Mouse (Mus musculus) megakaryocyte, embryonic 14.5 days (primary cell): ENCODE data around the gene Atf3. TPM values are rescaled to one million over a fixed set of nuclear protein-coding genes. Genes with fewer than 3 reads are reported as not detected.

ENCODE experiments used
- H3K27me3 ChIP-seq: replicated peaks from 2 replicates; pipeline ENCODE3; 2012; ENCODE audit warnings: inconsistent platforms
- H3K36me3 ChIP-seq: replicated peaks from 2 replicates; pipeline ENCODE3; 2012; ENCODE audit warnings: low read length, inconsistent platforms, mixed read lengths
- H3K4me1 ChIP-seq: 2 replicates; pipeline ENCODE4 v1.6.1; 2012; ENCODE audit warnings: inconsistent platforms
- H3K4me3 ChIP-seq: replicated peaks from 2 replicates; pipeline ENCODE3; 2012; ENCODE audit warnings: moderate library complexity, mild to moderate bottlenecking, inconsistent platforms
- H3K9me3 ChIP-seq: 2 replicates; pipeline ENCODE4 v1.6.1; 2012; ENCODE audit warnings: inconsistent platforms
- FLI1 ChIP-seq: IDR thresholded peaks from 2 replicates; pipeline ENCODE4 v1.6.1; 2012; ENCODE audit warnings: low read length, inconsistent platforms, mixed read lengths
- GATA1 ChIP-seq: IDR thresholded peaks from 3 replicates; pipeline ENCODE4 v1.6.1; 2012; ENCODE audit warnings: mixed read lengths, low read length, inconsistent platforms, borderline replicate concordance
- polyA plus RNA-seq: library from polyadenylated mRNA; stranded (reverse); fragments of >175 nt; gene quantifications from 2 replicates; pipeline ENCODE4 v1.2.3, GENCODE M21; 2012; ENCODE audit warnings: low replicate concordance; ENCODE audit not compliant: insufficient read depth

Atf3 gene
- polyA plus RNA-seq, 1 experiment = 9.5 TPM

DNA sequence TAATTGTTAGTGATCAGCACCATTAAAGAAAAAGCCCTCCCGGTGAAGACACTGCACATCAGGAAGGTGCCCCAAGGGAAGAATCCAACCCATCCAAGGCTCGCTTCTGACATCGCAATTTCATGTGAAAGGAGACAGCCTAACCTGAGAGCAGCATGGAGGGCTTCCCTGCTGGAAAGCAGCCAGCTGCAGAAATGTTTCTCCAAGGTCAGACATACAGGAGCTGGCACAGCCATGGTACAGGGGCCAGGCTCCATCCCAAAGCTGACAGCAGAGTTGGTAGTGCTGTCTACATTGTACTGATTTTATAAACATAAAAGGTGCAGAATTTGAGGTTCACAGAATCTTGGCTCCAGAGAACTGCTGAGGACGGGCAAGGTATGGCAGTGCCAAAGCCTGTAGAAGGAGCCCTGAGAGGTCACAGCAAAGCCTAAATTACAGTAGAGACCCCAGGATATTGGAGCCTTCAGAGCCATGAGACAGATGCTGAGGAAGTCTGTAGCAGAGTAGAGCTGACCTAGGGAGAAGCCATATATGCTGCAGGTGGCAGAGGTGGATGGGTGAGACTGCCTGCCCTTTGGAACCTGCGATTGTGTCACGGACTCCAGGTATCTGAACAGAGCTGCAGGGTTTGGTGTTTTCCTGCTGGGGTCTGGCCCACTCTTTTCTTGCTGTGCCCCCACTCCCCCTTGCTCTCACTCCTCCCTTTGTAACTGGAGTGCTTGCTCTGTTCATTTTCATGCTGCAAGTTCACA, 18.1 kb upstream of the Atf3 start:
- no peak for TF ChIP-seq GATA1
- H3K9me3 ChIP-seq = peaks cover 15% of the 10 kb centered on the region
- peaks cover 5% of the 10 kb centered on the region; the same call in 1 of the 2 replicates for H3K4me1 ChIP-seq
- peaks cover 35% of the 10 kb centered on the region for H3K27me3 ChIP-seq
- peaks cover 2% of the 10 kb centered on the region for H3K36me3 ChIP-seq
- H3K4me3 ChIP-seq = no peak overlapping the region

DNA sequence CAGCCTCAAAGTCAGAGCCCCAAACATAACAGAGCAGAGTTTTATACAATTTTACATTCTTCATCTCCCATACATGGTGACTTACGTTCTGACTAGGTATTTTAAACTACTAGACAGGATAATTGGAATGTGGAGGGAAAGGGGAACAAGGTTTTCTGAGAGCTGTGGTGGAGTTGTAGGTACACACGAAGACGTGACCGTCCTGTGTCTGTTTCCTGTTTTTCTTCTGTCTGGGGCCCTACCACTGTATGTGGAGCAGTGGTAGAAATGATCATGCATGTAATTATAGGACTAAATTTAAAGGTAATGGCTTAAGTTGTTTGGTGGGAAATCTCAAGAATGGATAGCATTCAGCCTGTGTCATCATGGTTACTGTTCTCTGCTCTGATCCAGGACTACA, 17.0 kb upstream of the Atf3 start:
- H3K4me1 ChIP-seq = peaks cover 16% of the 10 kb centered on the region
- peaks cover 15% of the 10 kb centered on the region for H3K9me3 ChIP-seq
- peaks cover 35% of the 10 kb centered on the region for H3K27me3 ChIP-seq
- no peak overlapping the region for H3K4me3 ChIP-seq
- TF ChIP-seq FLI1 (no peak), GATA1 (no peak)
- H3K36me3 ChIP-seq = peaks cover 2% of the 10 kb centered on the region

DNA sequence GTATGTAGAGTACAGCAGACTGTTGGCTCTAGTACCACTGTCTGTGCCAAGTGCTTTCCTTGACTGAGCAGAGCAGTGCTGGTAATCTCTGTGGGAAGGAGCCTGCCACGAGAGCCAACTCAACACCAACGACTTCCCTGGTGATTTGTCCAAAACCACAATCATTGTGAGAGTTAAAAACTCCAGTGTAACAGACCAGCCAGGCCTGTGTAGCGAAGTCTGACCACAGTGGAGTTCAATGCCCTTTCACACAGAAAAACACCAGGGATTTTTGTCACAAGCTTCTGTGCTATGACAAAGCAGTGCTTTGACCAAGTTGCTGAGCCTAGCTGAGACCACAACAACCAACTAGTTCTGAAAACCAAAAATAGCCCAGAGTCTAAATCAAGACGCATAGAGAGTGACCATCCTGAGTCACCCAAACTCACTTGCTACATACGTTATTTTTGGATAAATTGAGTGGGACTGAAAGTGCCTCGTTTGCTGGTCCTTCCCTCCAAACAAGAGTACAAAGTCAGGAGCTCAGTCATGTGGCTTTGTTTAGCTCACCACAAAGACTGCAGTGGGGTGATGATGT, 12.6 kb upstream of the Atf3 start:
- Histone ChIP-seq H3K36me3 (peaks cover 2% of the 10 kb centered on the region), H3K4me1 (peaks cover 27% of the 10 kb centered on the region), H3K27me3 (peaks cover 5% of the 10 kb centered on the region), H3K9me3 (peaks cover 15% of the 10 kb centered on the region), H3K4me3 (no peak overlapping the region)
- TF ChIP-seq GATA1 (no peak), FLI1 (no peak)

DNA sequence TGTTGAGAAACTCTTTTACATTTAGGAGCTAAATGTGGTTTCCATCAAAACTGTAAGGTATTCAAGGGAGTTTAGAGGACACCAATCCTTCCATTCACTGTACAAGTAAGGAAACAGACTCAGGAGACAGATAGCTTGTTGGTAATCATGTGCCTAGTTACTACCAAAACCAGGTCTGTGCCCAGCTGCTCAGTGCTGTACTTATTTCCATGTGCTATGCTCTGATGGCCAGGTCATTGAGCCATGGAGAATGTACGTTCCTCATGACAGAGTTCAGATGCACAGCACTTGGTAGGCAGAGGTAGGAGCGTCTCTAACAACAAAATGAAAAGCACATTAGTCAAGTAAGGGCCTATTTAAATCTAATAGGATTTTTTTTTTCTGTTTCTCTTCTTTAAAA, 8.7 kb upstream of the Atf3 start:
- peaks cover 3% of the 10 kb centered on the region for H3K27me3 ChIP-seq
- H3K36me3 ChIP-seq = no peaks in the 10 kb centered on the region
- peak overlapping the region; percentile 46 for H3K4me3 ChIP-seq
- TF ChIP-seq FLI1 = no peak
- TF ChIP-seq GATA1 = no peak
- H3K4me1 ChIP-seq = peaks cover 44% of the 10 kb centered on the region
- H3K9me3 ChIP-seq = 0 out of 2 replicates have a peak, but pooled peaks cover under 1% of the 10 kb centered on the region

DNA sequence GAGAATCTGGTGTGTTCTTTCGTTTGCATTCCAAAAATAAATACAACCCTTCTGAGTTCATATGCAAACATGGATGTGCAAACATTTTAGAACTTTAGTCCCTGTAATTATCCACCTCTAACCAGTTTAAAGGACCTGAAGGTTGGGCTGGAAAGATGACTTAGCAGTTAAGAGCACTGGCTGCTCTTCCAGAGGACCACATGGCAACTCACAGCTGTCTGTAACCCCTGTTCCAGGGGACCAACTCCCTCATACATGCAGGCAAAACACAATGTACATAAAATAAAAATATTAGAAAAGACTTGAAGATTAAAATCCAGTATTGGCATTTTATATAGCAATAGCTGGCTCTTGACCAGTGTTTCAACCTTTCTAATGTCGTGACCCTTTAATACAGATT, 7.9 kb upstream of the Atf3 start:
- Histone ChIP-seq H3K36me3 (no peaks in the 10 kb centered on the region), H3K4me1 (peaks cover 42% of the 10 kb centered on the region), H3K4me3 (peak overlapping the region; percentile 56), H3K9me3 (no peaks in the 10 kb centered on the region), H3K27me3 (peaks cover 8% of the 10 kb centered on the region)
- TF ChIP-seq GATA1 (no peak), FLI1 (no peak)

DNA sequence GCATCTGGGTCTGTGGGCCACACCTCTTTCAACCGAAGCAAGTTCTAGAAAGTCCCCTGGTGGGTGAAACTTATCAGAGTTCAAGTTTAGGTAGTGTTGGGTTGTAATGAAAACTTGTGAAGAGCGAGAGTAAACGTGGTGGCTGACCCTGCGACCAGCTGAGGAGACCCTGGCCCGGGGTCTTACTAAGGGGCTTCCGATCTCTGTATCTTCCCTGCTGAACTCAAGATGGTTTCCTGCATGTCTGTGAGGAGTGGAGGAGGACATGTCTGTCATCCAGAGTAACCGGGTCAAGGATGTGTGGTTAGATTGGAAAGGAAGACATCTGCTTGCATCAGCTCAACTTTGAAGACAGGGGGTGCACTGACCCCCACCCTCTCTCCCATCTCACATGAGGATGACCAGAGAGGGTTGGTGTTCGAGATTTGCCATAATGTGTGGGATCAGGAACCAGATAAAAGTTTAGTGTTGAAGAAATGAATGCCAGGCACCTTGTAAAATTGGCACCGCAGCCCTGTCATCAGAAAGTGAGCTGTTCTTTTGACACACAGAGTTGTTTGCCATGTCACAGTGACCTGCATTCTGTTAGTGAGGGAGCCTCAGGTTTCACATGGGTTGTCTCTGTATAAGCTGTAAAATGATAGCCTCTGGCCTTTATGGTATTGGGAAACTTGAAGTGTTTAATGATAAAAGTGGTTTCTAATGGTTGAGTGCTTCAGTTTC, 7.3 kb upstream of the Atf3 start:
- TF ChIP-seq GATA1 = no peak
- Histone ChIP-seq H3K36me3 (no peaks in the 10 kb centered on the region), H3K4me1 (peaks cover 35% of the 10 kb centered on the region), H3K27me3 (peaks cover 11% of the 10 kb centered on the region), H3K4me3 (peak overlapping the region; percentile 98), H3K9me3 (no peaks in the 10 kb centered on the region)

DNA sequence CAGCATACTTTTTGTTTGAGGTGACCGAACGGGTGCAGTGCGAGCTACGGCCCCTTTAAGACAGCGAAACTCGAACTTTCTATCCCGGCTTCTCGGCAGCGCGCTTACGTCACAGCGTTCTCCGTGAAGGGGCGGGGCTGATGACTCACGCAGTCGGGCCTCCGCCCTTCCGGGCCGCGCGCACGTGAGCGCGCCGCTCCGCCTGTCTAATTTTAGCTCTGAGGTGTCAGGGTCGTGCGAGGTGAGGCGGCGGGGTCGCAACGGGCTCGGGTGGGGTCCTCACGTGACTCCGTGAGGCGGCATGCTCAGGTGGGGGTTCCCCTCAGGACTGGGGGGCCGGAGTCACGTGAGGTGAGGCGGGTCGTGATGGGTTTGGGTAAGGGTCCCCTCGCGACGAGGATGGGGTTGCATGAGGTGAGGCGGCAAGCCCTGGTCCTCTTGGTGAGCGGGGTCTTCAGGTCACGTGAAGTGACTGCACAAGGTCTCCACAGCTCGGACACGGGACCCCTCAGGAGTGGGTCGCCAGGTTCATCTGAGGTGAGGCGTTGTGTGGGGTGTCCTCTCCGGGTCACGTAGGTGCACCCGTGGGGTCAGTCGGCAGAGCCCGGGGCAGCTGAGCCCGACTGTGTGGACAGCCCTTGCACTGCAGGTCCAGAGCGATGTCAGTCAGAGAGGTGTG, 6.6 kb upstream of the Atf3 start:
- Histone ChIP-seq H3K9me3 (no peaks in the 10 kb centered on the region), H3K4me3 (peak overlapping the region; percentile 98), H3K4me1 (peaks cover 34% of the 10 kb centered on the region), H3K36me3 (no peaks in the 10 kb centered on the region), H3K27me3 (peaks cover 18% of the 10 kb centered on the region)
- TF ChIP-seq GATA1 (no peak), FLI1 (no peak)

DNA sequence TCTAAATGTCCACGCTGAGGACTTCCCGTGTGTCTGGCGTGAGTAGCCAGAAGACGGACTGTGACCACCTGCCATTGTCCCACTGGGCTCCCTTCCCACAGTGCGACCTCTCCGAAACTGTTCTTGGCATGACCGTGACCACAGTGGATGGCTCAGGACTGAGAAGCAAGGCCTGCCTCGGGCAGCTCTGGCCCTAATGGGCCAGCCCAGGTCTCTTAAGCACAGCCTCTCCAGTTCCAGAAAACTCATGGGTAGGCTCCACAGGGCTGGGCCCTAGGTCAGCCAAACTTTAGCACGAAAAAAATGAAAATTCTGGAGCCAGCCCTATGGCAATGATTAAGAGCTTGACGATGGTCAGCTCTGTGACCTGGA, 6.1 kb upstream of the Atf3 start:
- Histone ChIP-seq H3K4me3 (peak overlapping the region; percentile 98), H3K4me1 (peaks cover 31% of the 10 kb centered on the region), H3K36me3 (no peaks in the 10 kb centered on the region), H3K9me3 (no peaks in the 10 kb centered on the region), H3K27me3 (peaks cover 19% of the 10 kb centered on the region)
- TF ChIP-seq GATA1 = no peak

DNA sequence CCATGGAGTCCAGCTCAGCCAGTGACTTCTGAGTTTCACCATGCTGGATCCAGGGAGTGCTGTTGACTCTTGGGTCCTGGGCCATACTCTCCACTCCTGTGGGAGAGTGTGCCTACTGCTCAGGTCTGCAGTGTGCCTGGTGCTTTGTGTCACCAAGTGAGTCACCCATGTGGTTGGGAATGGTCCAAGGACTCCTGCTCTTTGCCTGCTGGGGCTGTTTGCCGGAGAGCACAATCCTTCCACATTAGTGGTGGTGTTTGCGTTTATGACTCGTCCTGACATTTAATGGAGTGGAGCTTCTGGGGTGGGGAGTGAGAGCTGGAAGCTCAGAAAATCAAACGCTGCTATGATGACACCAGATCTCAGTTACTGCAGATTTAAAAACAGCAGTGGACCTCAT, 4.2 kb upstream of the Atf3 start:
- no peak overlapping the region for H3K4me3 ChIP-seq
- H3K27me3 ChIP-seq = peaks cover 36% of the 10 kb centered on the region
- no peaks in the 10 kb centered on the region for H3K36me3 ChIP-seq
- peaks cover 37% of the 10 kb centered on the region for H3K4me1 ChIP-seq
- TF ChIP-seq GATA1 = no peak
- TF ChIP-seq FLI1 = no peak
- no peaks in the 10 kb centered on the region for H3K9me3 ChIP-seq

DNA sequence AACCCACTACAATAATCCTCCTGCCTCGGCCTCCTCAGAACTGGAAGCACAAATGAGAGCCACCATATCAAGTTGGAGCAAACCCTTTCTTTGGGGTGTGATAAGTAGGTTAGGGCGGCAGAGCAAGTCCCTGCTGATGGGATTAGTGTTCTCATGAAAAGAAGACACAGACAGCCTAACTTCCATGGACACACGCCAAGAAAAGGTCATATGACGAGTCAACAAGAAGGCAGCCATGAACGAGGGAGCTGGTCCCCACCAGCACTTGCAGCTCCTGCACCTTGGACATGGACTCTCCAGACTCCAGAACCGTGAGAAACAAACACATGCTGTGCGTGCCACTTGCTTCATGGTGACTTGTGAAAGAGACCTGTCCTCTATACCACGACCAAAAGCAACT, 2.7 kb upstream of the Atf3 start:
- H3K4me1 ChIP-seq = peaks cover 42% of the 10 kb centered on the region
- no peak for TF ChIP-seq GATA1
- no peak for TF ChIP-seq FLI1
- H3K27me3 ChIP-seq = peaks cover 46% of the 10 kb centered on the region
- H3K4me3 ChIP-seq = no peak overlapping the region
- no peaks in the 10 kb centered on the region for H3K36me3 ChIP-seq
- no peaks in the 10 kb centered on the region for H3K9me3 ChIP-seq
